Comparison of ENCODE assay signal across 8 mouse cellular contexts in genomic region chr10:99460847-99461445, GRCm38 (mm10).
DNase-seq lines count a peak whose midpoint lies in the region; ATAC-seq lines count a peak whose summit lies in the region.

No protein-coding gene starts in this region.

- DNase-seq in A20 (ENCODE audit: low read depth, low spot score) (peak; percentile 63), ZHBTc4 (ENCODE audit: low read depth, low spot score) (peak; percentile 94)
- peak; percentile 37 for DNase-seq in forebrain, embryonic 14.5 days (ENCODE audit: low spot score)
- DNase-seq in hindbrain, embryonic 10.5 days (ENCODE audit: low spot score): peak; percentile 79
- DNase-seq in midbrain, embryonic 11.5 days (ENCODE audit: low spot score, missing footprints): peak; percentile 97
- no peak for DNase-seq in ovary, postnatal 36 days (ENCODE audit: low spot score)

- H3K27ac ChIP-seq in forebrain, embryonic 14.5 days (ENCODE audit: low read depth, low read length): no peak overlapping the region
- H3K27ac ChIP-seq in hindbrain, embryonic 10.5 days: peak overlapping the region; percentile 90
- H3K27ac ChIP-seq in limb, embryonic 12.5 days: 0 out of 2 replicates have a peak overlapping the region, but pooled peaks have one; percentile 17
- H3K27ac ChIP-seq in midbrain, embryonic 11.5 days (ENCODE audit: low read depth, low read length): peak overlapping the region; percentile 45
- H3K27ac ChIP-seq in stomach, embryonic 14.5 days (ENCODE audit: low read length): peak overlapping the region; percentile 61; the same call in 1 of the 2 replicates

- peak overlapping the region; percentile 42 for H3K9ac ChIP-seq in forebrain, embryonic 14.5 days (ENCODE audit: low read length)
- H3K9ac ChIP-seq in limb, embryonic 12.5 days (replicated peaks): peak overlapping the region; percentile 37; the same call in 1 of the 2 replicates
- peak overlapping the region; percentile 54; the same call in 1 of the 2 replicates for H3K9ac ChIP-seq in midbrain, embryonic 11.5 days (ENCODE audit: low read length)
- 0 out of 2 replicates have a peak overlapping the region, but pooled peaks have one; percentile 14 for H3K9ac ChIP-seq in stomach, embryonic 14.5 days (replicated peaks; ENCODE audit: low read depth, low read length)

- 6% methylated on average over 17 of the region's 17 CpGs for WGBS in forebrain, embryonic 14.5 days
- WGBS in hindbrain, embryonic 10.5 days: under 1% methylated on average over 17 of the region's 17 CpGs
- WGBS in limb, embryonic 12.5 days: 6% methylated on average over 17 of the region's 17 CpGs
- WGBS in midbrain, embryonic 11.5 days: under 1% methylated on average over 17 of the region's 17 CpGs
- WGBS in stomach, embryonic 14.5 days: 5% methylated on average over 17 of the region's 17 CpGs

- H3K4me1 ChIP-seq in forebrain, embryonic 14.5 days (ENCODE audit: control insufficient read depth, insufficient read depth, low read length): 0 out of 2 replicates have a peak, but pooled peaks cover 3% of the 10 kb centered on the region
- peaks cover 43% of the 10 kb centered on the region for H3K4me1 ChIP-seq in hindbrain, embryonic 10.5 days (replicated peaks)
- peaks cover 21% of the 10 kb centered on the region; the same call in 1 of the 2 replicates for H3K4me1 ChIP-seq in limb, embryonic 12.5 days (replicated peaks)
- H3K4me1 ChIP-seq in midbrain, embryonic 11.5 days (ENCODE audit: control insufficient read depth, insufficient read depth, low read length): peaks cover 11% of the 10 kb centered on the region
- H3K4me1 ChIP-seq in stomach, embryonic 14.5 days (ENCODE audit: control insufficient read depth, insufficient read depth, low read length): peaks cover 6% of the 10 kb centered on the region; the same call in 1 of the 2 replicates

- no peaks in the 10 kb centered on the region for H3K9me3 ChIP-seq in forebrain, embryonic 14.5 days (replicated peaks; ENCODE audit: control insufficient read depth, low read length)
- no peaks in the 10 kb centered on the region for H3K9me3 ChIP-seq in hindbrain, embryonic 10.5 days
- H3K9me3 ChIP-seq in limb, embryonic 12.5 days: no peaks in the 10 kb centered on the region
- no peaks in the 10 kb centered on the region for H3K9me3 ChIP-seq in midbrain, embryonic 11.5 days (ENCODE audit: control insufficient read depth, low read length)
- no peaks in the 10 kb centered on the region for H3K9me3 ChIP-seq in stomach, embryonic 14.5 days (ENCODE audit: control insufficient read depth, low read depth, low read length)

- peak overlapping the region; percentile 53 for H3K4me2 ChIP-seq in forebrain, embryonic 14.5 days (ENCODE audit: low read length)
- peak overlapping the region; percentile 70 for H3K4me2 ChIP-seq in limb, embryonic 12.5 days
- H3K4me2 ChIP-seq in midbrain, embryonic 11.5 days: peak overlapping the region; percentile 50
- peak overlapping the region; percentile 75 for H3K4me2 ChIP-seq in stomach, embryonic 14.5 days (replicated peaks; ENCODE audit: low read depth, low read length)

- peak; percentile 40 for ATAC-seq in forebrain, embryonic 14.5 days
- ATAC-seq in limb, embryonic 12.5 days (ENCODE audit: insufficient number of reproducible peaks, insufficient read depth, low FRiP score, low TSS enrichment, low read depth): no peak
- ATAC-seq in midbrain, embryonic 11.5 days (ENCODE audit: low FRiP score): peak; percentile 85
- ATAC-seq in stomach, embryonic 14.5 days (ENCODE audit: insufficient number of reproducible peaks, insufficient read depth, low FRiP score, low read depth): no peak; the same call in 1 of the 2 replicates

- H3K4me3 ChIP-seq in forebrain, embryonic 14.5 days (ENCODE audit: low read depth, low read length): peak overlapping the region; percentile 23
- peak overlapping the region; percentile 47 for H3K4me3 ChIP-seq in hindbrain, embryonic 10.5 days
- H3K4me3 ChIP-seq in limb, embryonic 12.5 days (replicated peaks): peak overlapping the region; percentile 37
- peak overlapping the region; percentile 17; the same call in 1 of the 2 replicates for H3K4me3 ChIP-seq in midbrain, embryonic 11.5 days (ENCODE audit: low read depth, low read length)
- peak overlapping the region; percentile 29 for H3K4me3 ChIP-seq in stomach, embryonic 14.5 days (ENCODE audit: low read depth, low read length)

- no peaks in the 10 kb centered on the region for H3K27me3 ChIP-seq in forebrain, embryonic 14.5 days (replicated peaks; ENCODE audit: control insufficient read depth, insufficient read depth, low read length)
- H3K27me3 ChIP-seq in hindbrain, embryonic 10.5 days (ENCODE audit: insufficient read depth, poor library complexity, severe bottlenecking): peaks cover 29% of the 10 kb centered on the region
- peaks cover 9% of the 10 kb centered on the region; the same call in 1 of the 2 replicates for H3K27me3 ChIP-seq in limb, embryonic 12.5 days
- no peaks in the 10 kb centered on the region for H3K27me3 ChIP-seq in midbrain, embryonic 11.5 days (ENCODE audit: control insufficient read depth, insufficient read depth, low read length)
- H3K27me3 ChIP-seq in stomach, embryonic 14.5 days (ENCODE audit: control insufficient read depth, insufficient read depth, low read length): no peaks in the 10 kb centered on the region

- H3K36me3 ChIP-seq in forebrain, embryonic 14.5 days (ENCODE audit: control insufficient read depth, insufficient read depth, low read length): no peaks in the 10 kb centered on the region
- no peaks in the 10 kb centered on the region for H3K36me3 ChIP-seq in hindbrain, embryonic 10.5 days
- H3K36me3 ChIP-seq in limb, embryonic 12.5 days: no peaks in the 10 kb centered on the region
- no peaks in the 10 kb centered on the region for H3K36me3 ChIP-seq in midbrain, embryonic 11.5 days (ENCODE audit: control insufficient read depth, insufficient read depth, low read length)
- H3K36me3 ChIP-seq in stomach, embryonic 14.5 days (ENCODE audit: control insufficient read depth, insufficient read depth, low read length): no peaks in the 10 kb centered on the region

Comparison
In these comparisons a context has a peak if more than half of its experiments do, and no peak if none do; other contexts are left out.
1. ATAC-seq: peak in forebrain, embryonic 14.5 days (single experiment) and midbrain, embryonic 11.5 days (single experiment); none in limb, embryonic 12.5 days (single experiment) and stomach, embryonic 14.5 days (single experiment).
2. Peak in every context shown above with its lines, with median percentiles within 50 percentile points of each other: H3K4me2 ChIP-seq, H3K4me3 ChIP-seq and H3K9ac ChIP-seq.